Mouse (Mus musculus) C2C12 (cell line): ENCODE results near the gene Hist1h2ae. TPM values are rescaled to one million over a fixed set of nuclear protein-coding genes. Genes with fewer than 3 reads are reported as not detected.

ENCODE experiments used
- H3K27me3 ChIP-seq: one replicate; pipeline ENCODE4 v1.6.1; 2011; ENCODE audit not compliant: control insufficient read depth, insufficient read depth, insufficient read length
- H3K36me3 ChIP-seq: one replicate; pipeline ENCODE4 v1.6.1; 2011; ENCODE audit not compliant: control insufficient read depth, insufficient read depth
- H3K4me3 ChIP-seq: one replicate; pipeline ENCODE4 v1.5.1; 2011; ENCODE audit warnings: mild to moderate bottlenecking, control low read depth; ENCODE audit not compliant: poor library complexity, insufficient read depth, severe bottlenecking
- H3K79me2 ChIP-seq: one replicate; pipeline ENCODE4 v1.6.1; 2011; ENCODE audit not compliant: control insufficient read depth, insufficient read depth
- H3K79me3 ChIP-seq: one replicate; pipeline ENCODE4 v1.6.1; 2011; ENCODE audit warnings: low read depth, control low read depth
- H3ac ChIP-seq: one replicate; pipeline ENCODE3; 2011; ENCODE audit warnings: low read depth; ENCODE audit not compliant: control insufficient read depth, insufficient read length
- CEBPB ChIP-seq: IDR thresholded peaks from one replicate; pipeline ENCODE4 v1.6.1; 2011; ENCODE audit warnings: low read depth, mild to moderate bottlenecking, control low read depth, moderate library complexity
- CTCF ChIP-seq: IDR thresholded peaks from one replicate; pipeline ENCODE4 v1.5.1; 2011; ENCODE audit not compliant: control insufficient read depth, insufficient read depth, insufficient read length
- FOSL1 ChIP-seq: IDR thresholded peaks from one replicate; pipeline ENCODE4 v1.8.0; 2011; ENCODE audit warnings: mild to moderate bottlenecking, low read length; ENCODE audit not compliant: poor library complexity, insufficient read depth, severe bottlenecking
- MAX ChIP-seq: IDR thresholded peaks from one replicate; pipeline ENCODE4 v1.6.1; 2011; ENCODE audit warnings: mild to moderate bottlenecking, control low read depth
- MYOD1 ChIP-seq: IDR thresholded peaks from one replicate; pipeline ENCODE4 v1.6.1; 2011; ENCODE audit warnings: low read depth; ENCODE audit not compliant: control insufficient read depth, insufficient read length
- MYOG ChIP-seq: IDR thresholded peaks from one replicate; pipeline ENCODE4 v1.6.1; 2011; ENCODE audit not compliant: control insufficient read depth, insufficient read length; ENCODE audit errors: extremely low read depth
- USF1 ChIP-seq: IDR thresholded peaks from one replicate; pipeline ENCODE4 v1.6.1; 2011; ENCODE audit warnings: low read depth, mild to moderate bottlenecking, control low read depth, moderate library complexity
- polyA plus RNA-seq: library from polyadenylated mRNA; unstranded; fragments of >200 nt; fragmentation: generic; extraction: Trizol; gene quantifications from one replicate; pipeline ENCODE4 v1.2.1, GENCODE M21; 2012; ENCODE audit warnings: missing spikeins

Gene Hist1h2ae
- polyA plus RNA-seq, 1 experiment = 12.6 TPM

DNA sequence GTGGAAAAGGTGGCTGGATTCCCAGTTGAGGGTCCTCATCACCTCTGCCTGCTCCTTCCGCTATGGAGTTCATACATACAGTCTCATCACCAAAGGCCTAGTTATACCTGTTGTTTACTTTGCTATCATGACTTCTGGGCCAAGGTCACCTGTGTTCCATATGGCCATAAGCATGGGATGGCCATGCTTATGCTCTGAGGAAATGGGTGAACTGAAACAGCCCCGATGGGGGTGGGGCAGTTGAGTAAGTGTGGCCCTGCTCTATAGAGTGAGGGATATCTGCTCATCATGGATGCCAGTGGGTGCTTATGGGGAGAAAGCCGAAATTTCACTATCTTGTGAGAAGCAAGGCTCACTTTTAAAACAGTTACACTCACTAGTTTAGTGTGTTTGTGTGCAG, 34.0 kb upstream of the Hist1h2ae start:
- no peaks in the 10 kb centered on the region for H3K79me2 ChIP-seq
- H3K36me3 ChIP-seq = no peaks in the 10 kb centered on the region
- TF ChIP-seq FOSL1 = no peak
- TF ChIP-seq CEBPB = no peak
- TF ChIP-seq USF1 = no peak
- no peak for TF ChIP-seq MYOG
- TF ChIP-seq MAX = no peak
- TF ChIP-seq CTCF = no peak
- no peak for TF ChIP-seq MYOD1
- no peak overlapping the region for H3K4me3 ChIP-seq
- no peaks in the 10 kb centered on the region for H3K79me3 ChIP-seq
- no peaks in the 10 kb centered on the region for H3K27me3 ChIP-seq
- H3ac ChIP-seq = no peak overlapping the region

DNA sequence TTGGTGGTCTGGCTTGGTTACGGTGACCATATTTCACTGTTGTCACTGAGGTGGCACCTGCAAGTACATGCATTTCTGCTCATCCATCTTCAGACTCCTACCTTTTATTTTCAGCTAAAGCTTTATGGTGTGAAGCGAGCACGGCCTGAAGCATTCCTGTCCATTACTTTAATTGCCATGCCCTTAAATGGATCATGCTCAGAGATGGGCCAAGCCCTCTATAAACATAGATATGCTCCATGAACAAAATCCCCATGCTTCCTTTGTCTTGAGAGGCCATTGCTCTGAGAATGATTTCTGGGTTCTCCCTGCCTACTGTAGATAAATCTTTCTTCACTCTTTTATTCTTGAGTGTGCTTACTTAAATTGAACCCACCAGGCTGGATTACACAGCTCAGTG, 33.4 kb upstream of the Hist1h2ae start:
- Histone ChIP-seq H3K36me3 (no peaks in the 10 kb centered on the region), H3K79me3 (no peaks in the 10 kb centered on the region), H3K79me2 (no peaks in the 10 kb centered on the region), H3K27me3 (no peaks in the 10 kb centered on the region), H3ac (no peak overlapping the region), H3K4me3 (no peak overlapping the region)
- no peak for TF ChIP-seq MYOG
- no peak for TF ChIP-seq MAX
- TF ChIP-seq USF1 = no peak
- TF ChIP-seq MYOD1 = no peak
- no peak for TF ChIP-seq FOSL1
- TF ChIP-seq CTCF = no peak
- no peak for TF ChIP-seq CEBPB

DNA sequence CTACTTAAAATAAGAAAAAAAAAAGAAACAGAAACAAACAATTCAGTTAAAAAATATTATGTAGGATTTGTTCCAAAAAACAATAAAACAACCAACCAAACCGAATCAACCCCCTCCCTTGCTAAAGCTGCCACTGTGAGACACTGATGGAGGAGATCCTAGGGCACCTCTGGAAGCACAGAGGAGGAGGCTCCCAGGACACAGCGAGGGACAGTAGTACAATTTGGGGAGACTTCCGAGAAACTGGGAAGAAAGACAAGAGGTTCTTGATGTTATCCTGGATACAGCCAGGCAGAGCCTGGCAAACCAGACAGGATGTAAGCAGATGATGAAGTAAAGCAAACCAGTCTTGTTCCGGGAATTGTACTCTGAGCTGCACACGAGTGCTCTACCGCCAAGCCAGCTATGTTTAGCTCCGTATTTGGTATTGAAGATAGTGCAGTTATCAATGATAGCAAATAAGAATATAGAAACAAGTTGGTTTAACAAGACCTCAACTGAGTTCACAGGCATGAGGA, 32.2 kb upstream of the Hist1h2ae start:
- TF ChIP-seq USF1 (no peak), MYOD1 (no peak), MYOG (no peak), FOSL1 (no peak), CEBPB (no peak), CTCF (no peak), MAX (no peak)
- Histone ChIP-seq H3K27me3 (no peaks in the 10 kb centered on the region), H3K36me3 (no peaks in the 10 kb centered on the region), H3K4me3 (no peak overlapping the region), H3ac (no peak overlapping the region), H3K79me2 (no peaks in the 10 kb centered on the region), H3K79me3 (no peaks in the 10 kb centered on the region)

- no peak overlapping the region for H3K4me3 ChIP-seq
- no peaks in the 10 kb centered on the region for H3K79me3 ChIP-seq
- no peak overlapping the region for H3ac ChIP-seq
- TF ChIP-seq FOSL1 (no peak), CTCF (peak; percentile 17)
- H3K36me3 ChIP-seq = no peaks in the 10 kb centered on the region
- H3K27me3 ChIP-seq = no peaks in the 10 kb centered on the region
- H3K79me2 ChIP-seq = no peaks in the 10 kb centered on the region
These were observed 26.9 kb upstream of the Hist1h2ae start for GRCm38 (mm10) chr13:23597957-23598356.

DNA sequence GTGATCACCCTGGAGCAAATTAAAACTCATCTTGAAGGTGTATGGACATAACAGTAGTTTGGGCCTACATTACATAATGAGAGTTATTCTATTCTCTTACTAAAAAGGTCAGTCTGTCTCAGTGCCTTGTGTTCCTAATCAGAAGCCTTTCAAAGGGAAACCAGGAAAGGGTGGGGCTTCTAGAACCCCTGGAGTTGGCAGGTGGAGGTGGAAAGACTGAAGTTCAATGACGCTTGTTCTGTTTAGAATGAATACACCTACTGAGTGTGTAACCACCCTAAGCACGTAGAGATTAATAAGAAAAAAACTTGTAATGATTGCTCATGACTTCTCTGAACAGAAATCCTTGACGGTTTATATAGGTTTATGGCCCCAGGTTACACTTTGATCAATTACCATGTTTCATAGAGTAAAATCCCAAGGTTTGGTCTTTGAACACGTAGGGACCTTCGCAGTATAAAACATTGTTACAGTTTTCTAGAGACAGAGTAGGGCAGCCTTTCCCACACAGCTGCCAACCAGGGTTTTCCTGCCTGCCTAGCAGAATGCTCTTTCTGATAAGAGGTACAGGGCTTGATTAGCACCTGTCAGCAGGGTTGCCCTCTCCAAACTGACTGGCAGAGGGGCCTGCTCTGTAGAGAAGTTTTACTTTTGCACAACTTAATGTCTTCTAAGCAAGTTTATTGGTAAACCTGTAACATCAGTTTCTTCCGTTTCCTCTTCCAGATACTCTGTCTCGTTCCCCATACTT, 24.8 kb upstream of the Hist1h2ae start:
- Histone ChIP-seq H3ac (no peak overlapping the region), H3K79me3 (no peaks in the 10 kb centered on the region), H3K27me3 (no peaks in the 10 kb centered on the region), H3K36me3 (no peaks in the 10 kb centered on the region), H3K4me3 (no peak overlapping the region), H3K79me2 (no peaks in the 10 kb centered on the region)
- TF ChIP-seq MYOD1 (no peak), USF1 (no peak), CTCF (no peak)

GRCm38 (mm10) chr13:23595185-23595584, 24.2 kb upstream of the Hist1h2ae start:
- Histone ChIP-seq H3K4me3 (no peak overlapping the region), H3K36me3 (no peaks in the 10 kb centered on the region), H3K79me2 (no peaks in the 10 kb centered on the region), H3K79me3 (no peaks in the 10 kb centered on the region), H3ac (no peak overlapping the region), H3K27me3 (no peaks in the 10 kb centered on the region)
- no peak for TF ChIP-seq USF1
- no peak for TF ChIP-seq MAX
- no peak for TF ChIP-seq CEBPB
- no peak for TF ChIP-seq FOSL1
- TF ChIP-seq CTCF = no peak
- TF ChIP-seq MYOG = no peak
- TF ChIP-seq MYOD1 = no peak
